ENCODE assay signal across 31 mouse cellular contexts in genomic region chr13:48350955-48351354, GRCm38 (mm10).
A peak's percentile ranks its signal among the peaks of the same experiment; 100 is the strongest.
DNase-seq lines count a peak whose midpoint lies in the region; ATAC-seq lines count a peak whose summit lies in the region.
"Had no signal": no experiment of that assay in that cellular context is flagged by ENCODE, and none has a peak within 500 bp of the region (broad histone marks: within the 10 kb centered on the region; RNA-seq: fewer than 3 reads in every experiment).

No protein-coding gene starts in this region.

- intact Hi-C loops in gastrocnemius, postnatal 36 days (cut with DNase I) = no loop called here

- no peak overlapping the region for H3K4me3 ChIP-seq in forebrain, embryonic 16.5 days (replicated peaks; ENCODE audit: low read length)
- no peak overlapping the region for H3K4me3 ChIP-seq in forebrain, embryonic 10.5 days
- H3K4me3 ChIP-seq in midbrain, embryonic 10.5 days = no peak overlapping the region
- H3K4me3 ChIP-seq in midbrain, embryonic 11.5 days (ENCODE audit: low read depth, low read length) = no peak overlapping the region
- no peak overlapping the region for H3K4me3 ChIP-seq in midbrain, embryonic 15.5 days
- H3K4me3 ChIP-seq: embryonic facial prominence, embryonic 10.5 days; embryonic facial prominence, embryonic 15.5 days; heart, embryonic 10.5 days; kidney, embryonic 15.5 days; left cerebral cortex, adult 2 months; limb, embryonic 12.5 days; liver, embryonic 15.5 days; lung, embryonic 15.5 days; megakaryocyte, embryonic 14.5 days; neural tube, embryonic 12.5 days had no signal

- H3K9ac ChIP-seq in forebrain, embryonic 16.5 days (replicated peaks; ENCODE audit: low read depth, low read length) = no peak overlapping the region
- H3K9ac ChIP-seq in midbrain, embryonic 11.5 days (ENCODE audit: low read length) = no peak overlapping the region
- H3K9ac ChIP-seq in midbrain, embryonic 15.5 days = no peak overlapping the region
- H3K9ac ChIP-seq: embryonic facial prominence, embryonic 15.5 days; kidney, embryonic 15.5 days; limb, embryonic 12.5 days; liver, embryonic 15.5 days; lung, embryonic 15.5 days; neural tube, embryonic 12.5 days had no signal

- no peak for DNase-seq in forebrain, embryonic 10.5 days (ENCODE audit: extremely low spot score, low spot score)
- peak; percentile 15 for DNase-seq in midbrain, embryonic 10.5 days (ENCODE audit: low spot score)
- DNase-seq in midbrain, embryonic 11.5 days (ENCODE audit: low spot score, missing footprints) = no peak
- peak; percentile 16 for DNase-seq in retina, postnatal 7 days (ENCODE audit: low read depth, low spot score)
- no peak for DNase-seq in cerebellum, adult 11-12 months
- no peak for DNase-seq in gastrocnemius, postnatal 36 days
- DNase-seq: adrenal gland, postnatal 14 days; cerebellum, adult 8-10 months; cerebellum, postnatal 25 days; gastrocnemius, postnatal 10 days; heart, postnatal 14 days; kidney, adult 18-20 months; kidney, postnatal 25 days; lung, postnatal 4 days; spleen, adult 18-20 months; thymus, postnatal 14 days had no signal

- no peaks in the 10 kb centered on the region for H3K9me3 ChIP-seq in forebrain, embryonic 16.5 days (ENCODE audit: control insufficient read depth, low read length)
- no peaks in the 10 kb centered on the region for H3K9me3 ChIP-seq in forebrain, embryonic 10.5 days
- H3K9me3 ChIP-seq in midbrain, embryonic 10.5 days (replicated peaks) = no peaks in the 10 kb centered on the region
- no peaks in the 10 kb centered on the region for H3K9me3 ChIP-seq in midbrain, embryonic 11.5 days (ENCODE audit: control insufficient read depth, low read length)
- H3K9me3 ChIP-seq in midbrain, embryonic 15.5 days = no peaks in the 10 kb centered on the region
- H3K9me3 ChIP-seq: embryonic facial prominence, embryonic 10.5 days; embryonic facial prominence, embryonic 15.5 days; heart, embryonic 10.5 days; kidney, embryonic 15.5 days; limb, embryonic 12.5 days; liver, embryonic 15.5 days; lung, embryonic 15.5 days; megakaryocyte, embryonic 14.5 days; neural tube, embryonic 12.5 days had no signal

- H3K27ac ChIP-seq in forebrain, embryonic 16.5 days (ENCODE audit: low read length) = peak overlapping the region; percentile 34; the same call in 1 of the 2 replicates
- no peak overlapping the region for H3K27ac ChIP-seq in forebrain, embryonic 10.5 days
- H3K27ac ChIP-seq in midbrain, embryonic 10.5 days (replicated peaks) = no peak overlapping the region
- H3K27ac ChIP-seq in midbrain, embryonic 11.5 days (ENCODE audit: low read depth, low read length) = no peak overlapping the region
- H3K27ac ChIP-seq in midbrain, embryonic 15.5 days = peak overlapping the region; percentile 36; the same call in 1 of the 2 replicates
- H3K27ac ChIP-seq: embryonic facial prominence, embryonic 10.5 days; embryonic facial prominence, embryonic 15.5 days; heart, embryonic 10.5 days; kidney, embryonic 15.5 days; left cerebral cortex, adult 2 months; limb, embryonic 12.5 days; liver, embryonic 15.5 days; lung, embryonic 15.5 days; neural tube, embryonic 12.5 days had no signal

- no peaks in the 10 kb centered on the region for H3K27me3 ChIP-seq in forebrain, embryonic 16.5 days (replicated peaks; ENCODE audit: control insufficient read depth, insufficient read depth, low read length)
- peaks cover 6% of the 10 kb centered on the region; the same call in 1 of the 2 replicates for H3K27me3 ChIP-seq in forebrain, embryonic 10.5 days (ENCODE audit: poor library complexity, severe bottlenecking)
- peaks cover 25% of the 10 kb centered on the region for H3K27me3 ChIP-seq in midbrain, embryonic 10.5 days (ENCODE audit: low read depth, poor library complexity, severe bottlenecking)
- no peaks in the 10 kb centered on the region for H3K27me3 ChIP-seq in midbrain, embryonic 11.5 days (ENCODE audit: control insufficient read depth, insufficient read depth, low read length)
- no peaks in the 10 kb centered on the region for H3K27me3 ChIP-seq in midbrain, embryonic 15.5 days (replicated peaks)
- H3K27me3 ChIP-seq: embryonic facial prominence, embryonic 15.5 days; kidney, embryonic 15.5 days; limb, embryonic 12.5 days; liver, embryonic 15.5 days; lung, embryonic 15.5 days; megakaryocyte, embryonic 14.5 days; neural tube, embryonic 12.5 days had no signal

- peaks cover 12% of the 10 kb centered on the region for H3K4me1 ChIP-seq in forebrain, embryonic 16.5 days (replicated peaks; ENCODE audit: control insufficient read depth, insufficient read depth, low read length)
- H3K4me1 ChIP-seq in forebrain, embryonic 10.5 days = peaks cover 11% of the 10 kb centered on the region; the same call in 1 of the 2 replicates
- H3K4me1 ChIP-seq in midbrain, embryonic 10.5 days = peaks cover 17% of the 10 kb centered on the region
- H3K4me1 ChIP-seq in midbrain, embryonic 11.5 days (ENCODE audit: control insufficient read depth, insufficient read depth, low read length) = peaks cover 4% of the 10 kb centered on the region; the same call in 1 of the 2 replicates
- peaks cover 10% of the 10 kb centered on the region; the same call in 1 of the 2 replicates for H3K4me1 ChIP-seq in midbrain, embryonic 15.5 days
- H3K4me1 ChIP-seq: embryonic facial prominence, embryonic 10.5 days; embryonic facial prominence, embryonic 15.5 days; kidney, embryonic 15.5 days; limb, embryonic 12.5 days; liver, embryonic 15.5 days; lung, embryonic 15.5 days; megakaryocyte, embryonic 14.5 days; neural tube, embryonic 12.5 days had no signal

- no peak overlapping the region for H3K4me2 ChIP-seq in forebrain, embryonic 16.5 days (ENCODE audit: low read length)
- H3K4me2 ChIP-seq in midbrain, embryonic 11.5 days = no peak overlapping the region
- H3K4me2 ChIP-seq in midbrain, embryonic 15.5 days = no peak overlapping the region
- H3K4me2 ChIP-seq: embryonic facial prominence, embryonic 15.5 days; kidney, embryonic 15.5 days; limb, embryonic 12.5 days; liver, embryonic 15.5 days; lung, embryonic 15.5 days; neural tube, embryonic 12.5 days had no signal

- ATAC-seq in forebrain, embryonic 16.5 days = no peak
- ATAC-seq in midbrain, embryonic 11.5 days (ENCODE audit: low FRiP score) = no peak
- ATAC-seq in midbrain, embryonic 15.5 days (replicated peaks) = peak; percentile 65; the same call in 1 of the 2 replicates
- ATAC-seq: hindbrain, embryonic 16.5 days; Patski had no signal

- no peaks in the 10 kb centered on the region for H3K36me3 ChIP-seq in forebrain, embryonic 16.5 days (ENCODE audit: control insufficient read depth, insufficient read depth)
- H3K36me3 ChIP-seq in forebrain, embryonic 10.5 days (replicated peaks) = no peaks in the 10 kb centered on the region
- no peaks in the 10 kb centered on the region for H3K36me3 ChIP-seq in midbrain, embryonic 10.5 days
- no peaks in the 10 kb centered on the region for H3K36me3 ChIP-seq in midbrain, embryonic 11.5 days (ENCODE audit: control insufficient read depth, insufficient read depth, low read length)
- H3K36me3 ChIP-seq in midbrain, embryonic 15.5 days (replicated peaks) = no peaks in the 10 kb centered on the region
- H3K36me3 ChIP-seq: embryonic facial prominence, embryonic 10.5 days; embryonic facial prominence, embryonic 15.5 days; G1E; heart, embryonic 10.5 days; kidney, embryonic 15.5 days; limb, embryonic 12.5 days; liver, embryonic 15.5 days; lung, embryonic 15.5 days; neural tube, embryonic 12.5 days had no signal

- 38% methylated on average over 11 of the region's 11 CpGs for WGBS in forebrain, embryonic 16.5 days
- 55% methylated on average over 11 of the region's 11 CpGs for WGBS in forebrain, embryonic 10.5 days
- WGBS in midbrain, embryonic 10.5 days = 36% methylated on average over 11 of the region's 11 CpGs
- 23% methylated on average over 11 of the region's 11 CpGs for WGBS in midbrain, embryonic 11.5 days
- WGBS in midbrain, embryonic 15.5 days = 28% methylated on average over 11 of the region's 11 CpGs

Comparison
In these comparisons a context has a peak if more than half of its experiments do, and no peak if none do; other contexts are left out.
1. H3K27ac ChIP-seq: peak in forebrain, embryonic 16.5 days (single experiment) and midbrain, embryonic 15.5 days (single experiment); none in forebrain, embryonic 10.5 days (single experiment), midbrain, embryonic 10.5 days (single experiment) and midbrain, embryonic 11.5 days (single experiment).
2. DNase-seq: peak in midbrain, embryonic 10.5 days (single experiment) and retina, postnatal 7 days (single experiment); none in forebrain, embryonic 10.5 days (single experiment), midbrain, embryonic 11.5 days (single experiment), cerebellum, adult 11-12 months (single experiment) and gastrocnemius, postnatal 36 days (0 of 2).